Mouse (Mus musculus) left cerebral cortex, postnatal 25 days (tissue): ENCODE results near the gene Mrpl43. TPM values are rescaled to one million over a fixed set of nuclear protein-coding genes. Genes with fewer than 3 reads are reported as not detected.
A peak's percentile ranks its signal among the peaks of the same experiment; 100 is the strongest.

Experiments used
- DNase-seq, 2 experiments: peaks; one replicate each; pipeline ENCODE4 v3.0.0; 2022; ENCODE audit warnings: low spot score in 2 of 2, mixed read lengths in 1 of 2
- intact Hi-C: fragments of 180-260 bp; cut with DNase I; formaldehyde crosslinking; loops from one replicate; pipeline ENCODE4 v1.15.1; 2025
- total RNA-seq, 2 experiments: library from RNA; stranded (reverse); gene quantifications; 2 replicates each; pipeline ENCODE4 v1.2.3; 2021

The Mrpl43 gene
- total RNA-seq, 2 experiments from 2014 or later, result 40.2 to 44.2 TPM

DNA sequence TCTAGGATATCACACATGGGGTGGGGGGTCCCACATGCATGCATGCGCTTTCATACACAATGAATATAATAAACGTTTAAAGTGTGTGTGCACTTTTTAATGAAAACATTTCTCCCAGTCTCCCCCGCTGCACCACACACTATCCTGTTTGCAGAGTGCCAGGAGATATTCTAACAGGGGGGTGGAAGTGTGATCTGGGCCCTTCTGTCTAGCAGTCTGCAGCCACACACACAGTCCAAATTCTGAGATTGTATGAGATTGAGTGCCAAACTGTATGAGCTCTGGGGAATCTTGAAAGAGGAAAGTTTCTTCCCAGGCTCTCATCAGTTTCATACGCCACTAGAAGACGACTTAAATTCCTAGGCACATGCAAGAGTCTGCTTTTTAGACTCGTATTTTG, 18.4 kb downstream of the Mrpl43 start:
- intact Hi-C loops, result no loop called here
- peak; percentile 54 to 92 for DNase-seq

GRCm38 (mm10) chr19:44987004-44987403, 19.2 kb downstream of the Mrpl43 start:
- DNase-seq, result peak in 1 of 2 experiments; percentile 12
- intact Hi-C loops, result no loop called here

- intact Hi-C loops, result no loop called here
- no peak for DNase-seq
Measured at GRCm38 (mm10) chr19:44985159-44985988, 20.9 kb downstream of the Mrpl43 start.

- intact Hi-C loops, result no loop called here
- DNase-seq, result no peak
Measured at GRCm38 (mm10) chr19:44984420-44984819, 21.8 kb downstream of the Mrpl43 start.

GRCm38 (mm10) chr19:44983366-44983765, 22.9 kb downstream of the Mrpl43 start:
- DNase-seq, result no peak
- intact Hi-C loops, result no loop called here

DNA sequence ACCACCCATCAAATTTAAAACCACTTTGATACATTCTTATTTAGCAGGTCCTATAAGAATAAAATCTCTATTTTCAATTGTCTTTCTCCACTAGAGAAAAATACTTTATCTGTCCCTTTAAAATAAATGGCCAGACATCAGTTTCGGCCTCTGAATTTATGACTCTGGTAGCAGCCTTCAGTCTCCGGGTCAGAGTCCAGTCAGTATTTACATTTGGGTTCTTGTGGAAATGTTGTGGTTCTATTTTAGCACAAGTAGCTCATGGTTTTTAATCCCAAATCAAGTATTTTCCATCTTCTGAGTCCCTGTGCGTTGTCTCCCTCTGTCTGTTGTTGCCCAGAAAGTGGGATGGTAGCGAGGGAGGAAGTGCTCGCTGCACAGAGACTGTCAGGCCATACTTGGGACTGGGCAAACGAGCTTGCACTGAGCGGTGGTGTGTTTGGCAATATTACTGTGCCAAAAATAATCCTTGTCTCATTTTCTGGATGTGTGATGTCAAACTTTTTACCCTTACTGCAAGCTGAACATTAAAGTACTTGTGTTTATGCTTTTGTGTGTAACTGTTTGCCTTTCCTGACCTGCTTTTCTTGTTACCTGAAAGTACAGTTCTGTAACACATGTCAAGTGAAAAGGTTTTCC, 23.6 kb downstream of the Mrpl43 start:
- intact Hi-C loops, result no loop called here
- DNase-seq, result no peak

DNA sequence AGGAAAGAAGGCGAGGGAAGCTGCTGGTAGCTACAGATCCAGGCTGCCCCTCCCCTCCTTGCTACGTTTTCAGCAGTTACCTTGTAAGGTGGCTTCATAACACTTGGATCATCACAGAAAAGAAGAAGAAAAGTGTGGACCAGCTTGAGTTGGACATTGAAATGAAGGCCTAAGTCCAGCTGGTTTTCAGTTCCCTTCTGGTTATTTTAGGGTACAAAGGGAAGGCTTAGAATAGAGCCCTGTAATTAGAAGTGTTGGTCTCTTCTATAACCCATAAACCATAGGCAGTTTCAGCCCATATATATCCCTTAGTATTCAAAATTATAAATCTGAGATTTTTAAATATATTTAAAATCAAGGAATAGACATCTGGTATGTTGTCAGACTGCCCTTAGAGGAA, 25.5 kb downstream of the Mrpl43 start:
- DNase-seq, result no peak
- intact Hi-C loops, result no loop called here

- intact Hi-C loops, result loop anchor here (5.0 kb wide), 1 partner anchor 35 kb away; no protein-coding TSS in a partner anchor
- DNase-seq, result no peak
Measured at GRCm38 (mm10) chr19:44977148-44977547, 29.1 kb downstream of the Mrpl43 start.

DNA sequence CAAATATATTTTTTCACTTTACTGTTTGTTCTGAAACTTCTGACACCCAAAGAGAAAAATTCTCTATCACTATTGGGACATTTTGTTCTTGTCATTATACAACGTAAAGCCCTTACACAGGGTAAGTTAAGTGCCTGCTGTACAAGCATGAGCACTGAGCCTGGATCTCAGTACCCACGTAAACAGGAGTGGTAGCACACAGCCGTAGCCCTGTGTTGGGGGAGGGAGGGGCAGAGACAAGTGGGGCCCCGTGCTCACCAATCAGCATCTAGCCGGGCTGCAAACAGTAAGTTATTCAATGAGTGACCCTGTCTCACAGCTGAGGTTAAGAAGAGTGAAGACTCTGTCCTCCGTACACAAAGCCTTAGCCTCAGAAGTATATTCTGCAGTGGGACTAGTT, 29.6 kb downstream of the Mrpl43 start:
- intact Hi-C loops, result loop anchor here (5.0 kb wide), 1 partner anchor 34 kb away; no protein-coding TSS in a partner anchor
- DNase-seq, result no peak

- intact Hi-C loops, result no loop called here
- no peak for DNase-seq
Measured at GRCm38 (mm10) chr19:44968329-44968728, 37.9 kb downstream of the Mrpl43 start.

DNA sequence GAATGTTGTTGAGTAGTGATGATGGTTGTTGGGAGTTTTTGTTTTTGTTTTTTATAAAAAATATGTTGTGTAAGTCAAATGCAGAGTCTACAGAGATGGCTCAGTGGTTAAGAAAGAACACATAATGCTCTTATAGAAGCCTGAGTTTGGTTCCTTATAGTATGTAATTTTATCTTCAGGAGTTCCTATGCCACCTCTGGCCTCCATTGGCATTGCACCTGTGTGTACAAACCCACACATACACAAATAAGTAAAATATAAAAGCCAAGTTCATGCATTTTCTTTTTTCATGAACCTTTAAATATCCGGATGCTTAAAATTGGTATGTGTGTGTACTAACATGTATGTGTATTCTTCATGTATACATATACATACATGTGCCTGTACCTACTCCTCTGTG, 40.3 kb downstream of the Mrpl43 start:
- intact Hi-C loops, result no loop called here
- no peak for DNase-seq

DNA sequence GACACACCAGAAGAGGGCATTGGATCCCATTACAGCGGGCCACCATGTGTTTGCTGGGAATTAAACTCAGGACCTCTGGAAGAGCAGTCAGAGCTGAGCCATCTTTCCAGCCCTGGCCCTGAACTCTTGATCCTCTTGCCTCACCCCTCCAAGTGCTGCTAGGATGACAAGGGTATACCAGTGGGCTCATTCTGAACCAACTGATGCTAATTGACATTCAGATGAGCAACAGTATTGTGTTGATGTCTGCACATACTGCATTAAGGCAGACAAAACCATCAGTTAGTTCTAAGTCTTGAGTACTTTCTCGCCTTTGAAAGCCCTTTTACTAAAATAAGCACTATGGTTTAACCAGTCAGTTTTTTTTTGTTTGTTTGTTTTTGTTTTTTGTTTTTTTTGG, 46.6 kb downstream of the Mrpl43 start:
- no peak for DNase-seq
- intact Hi-C loops, result no loop called here

Other genes starting within 250 kb of the Mrpl43 start
- gene Slf2, start 75.3 kb downstream of the Mrpl43 start, total RNA-seq, result 10 to 100 TPM; 35.9 to 38.6 TPM
- 10 to 100 TPM; 19.7 to 21.6 TPM for gene Sema4g, start 17.3 kb downstream of the Mrpl43 start, total RNA-seq
- gene Twnk, start 779 bp downstream of the Mrpl43 start, total RNA-seq, result 10 to 100 TPM; 14.0 to 15.7 TPM
- gene Lzts2, start 8.0 kb upstream of the Mrpl43 start, total RNA-seq, result 10 to 100 TPM; 30.8 to 32.2 TPM
- gene Pdzd7, start 39.3 kb upstream of the Mrpl43 start, total RNA-seq, result 1 to 10 TPM; 4.2 to 4.6 TPM
- gene Sfxn3, start 41.1 kb upstream of the Mrpl43 start, total RNA-seq, result 100 to 1,000 TPM; 107 to 129 TPM
- gene Kazald1, start 68.8 kb upstream of the Mrpl43 start, total RNA-seq, result 1 to 10 TPM; 1.9 to 2.2 TPM
- gene Tlx1, start 144.2 kb upstream of the Mrpl43 start, total RNA-seq, result not detected
- gene Lbx1, start 229.4 kb upstream of the Mrpl43 start, total RNA-seq, result not detected